ENCODE assay signal across 8 mouse cellular contexts in the genomic region with DNA sequence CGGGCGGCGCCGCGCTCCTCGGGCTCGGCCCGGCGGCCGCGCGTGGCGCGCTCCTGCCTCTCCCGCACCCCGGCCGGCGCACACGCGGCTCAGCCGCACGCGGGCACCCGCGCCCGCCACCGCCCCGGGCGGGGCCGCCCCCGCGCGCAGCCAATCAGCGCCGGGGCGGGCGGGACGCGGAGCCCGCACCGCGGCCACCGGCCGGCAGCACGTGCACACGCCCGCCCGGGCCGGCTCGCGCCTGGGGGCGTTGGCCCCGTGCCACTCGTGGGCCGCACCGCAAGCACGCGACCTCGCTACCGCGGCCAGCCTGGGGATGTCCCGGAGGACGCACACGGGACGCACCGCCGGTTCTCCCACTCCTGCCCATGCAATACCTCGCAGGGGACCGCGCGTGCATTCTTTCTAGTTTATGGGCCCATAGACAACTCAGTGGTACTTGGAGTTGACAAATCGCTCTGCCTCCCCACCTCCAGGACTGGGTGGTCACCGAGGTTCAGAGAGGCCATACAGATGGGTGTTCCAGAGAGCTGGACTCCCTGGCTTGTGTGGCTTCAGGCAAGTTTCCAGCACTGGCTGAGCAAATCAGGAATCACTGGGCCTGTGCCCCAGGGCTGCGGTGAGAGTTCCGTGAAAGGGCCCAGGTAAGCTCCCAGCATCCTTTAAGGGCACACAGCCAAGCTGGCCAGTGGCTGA. TPM values are rescaled to one million over a fixed set of nuclear protein-coding genes. Genes with fewer than 3 reads are reported as not detected.
DNase-seq lines count a peak whose midpoint lies in the region; ATAC-seq and TF ChIP-seq lines count a peak whose summit lies in the region.

Epha8 (minus strand) TSS at position 66 of the 696 bp plus-strand sequence.

- H3K36me3 ChIP-seq in kidney, embryonic 14.5 days (ENCODE audit: control insufficient read depth, insufficient read depth, low read length), result no peaks in the 10 kb centered on the region
- no peaks in the 10 kb centered on the region for H3K36me3 ChIP-seq in embryonic facial prominence, embryonic 14.5 days (ENCODE audit: control insufficient read depth, insufficient read depth, low read length)
- H3K36me3 ChIP-seq in limb, embryonic 13.5 days, result no peaks in the 10 kb centered on the region
- no peaks in the 10 kb centered on the region for H3K36me3 ChIP-seq in stomach, embryonic 15.5 days

- no peak for TF ChIP-seq CTCF in brain, embryonic 14.5 days (IDR thresholded peaks at IDR 0.05; ENCODE audit: borderline replicate concordance, extremely low read depth, insufficient read depth, insufficient read length)

- TF ChIP-seq POLR2A in brain, embryonic 14.5 days (IDR thresholded peaks at IDR 0.05; ENCODE audit: borderline replicate concordance, extremely low read depth, insufficient read depth, insufficient read length, poor library complexity, severe bottlenecking), result no peak

- ATAC-seq in kidney, embryonic 14.5 days (ENCODE audit: low FRiP score, low TSS enrichment), result no peak
- peak; percentile 22; the same call in 1 of the 2 replicates for ATAC-seq in embryonic facial prominence, embryonic 14.5 days (ENCODE audit: low read depth)
- ATAC-seq in limb, embryonic 13.5 days (ENCODE audit: low FRiP score, low read depth), result no peak
- ATAC-seq in stomach, embryonic 15.5 days (ENCODE audit: insufficient read depth, low FRiP score, low read depth), result no peak

- no peaks in the 10 kb centered on the region for H3K9me3 ChIP-seq in kidney, embryonic 14.5 days (ENCODE audit: control insufficient read depth, low read length)
- H3K9me3 ChIP-seq in embryonic facial prominence, embryonic 14.5 days (ENCODE audit: control insufficient read depth, low read length), result no peaks in the 10 kb centered on the region
- no peaks in the 10 kb centered on the region for H3K9me3 ChIP-seq in limb, embryonic 13.5 days
- no peaks in the 10 kb centered on the region for H3K9me3 ChIP-seq in stomach, embryonic 15.5 days

- peak within 1 kb of the TSS; percentile 37 for H3K4me3 ChIP-seq in kidney, embryonic 14.5 days (ENCODE audit: low read length)
- peak within 1 kb of the TSS; percentile 41 for H3K4me3 ChIP-seq in embryonic facial prominence, embryonic 14.5 days (ENCODE audit: low read depth, low read length)
- H3K4me3 ChIP-seq in limb, embryonic 13.5 days, result peak within 1 kb of the TSS; percentile 52
- H3K4me3 ChIP-seq in stomach, embryonic 15.5 days (replicated peaks), result peak within 1 kb of the TSS; percentile 40

- no peak for DNase-seq in kidney, postnatal 4 days
- DNase-seq in brain, embryonic 14.5 days (ENCODE audit: low read depth), result no peak
- no peak for DNase-seq in embryonic facial prominence, embryonic 14.5 days (ENCODE audit: low spot score)
- no peak for DNase-seq in B cell, adult 2 months
- no peak for DNase-seq in frontal cortex, postnatal 25 days (ENCODE audit: low spot score in 2 of 2)

- no peak within 1 kb of the TSS for H3K27ac ChIP-seq in kidney, embryonic 14.5 days (ENCODE audit: low read depth, low read length)
- no peak within 1 kb of the TSS for H3K27ac ChIP-seq in embryonic facial prominence, embryonic 14.5 days (replicated peaks; ENCODE audit: low read depth, low read length)
- no peak within 1 kb of the TSS for H3K27ac ChIP-seq in limb, embryonic 13.5 days
- no peak within 1 kb of the TSS for H3K27ac ChIP-seq in stomach, embryonic 15.5 days

- peaks cover 66% of the 10 kb centered on the region for H3K27me3 ChIP-seq in kidney, embryonic 14.5 days (ENCODE audit: control insufficient read depth, insufficient read depth, low read length)
- H3K27me3 ChIP-seq in embryonic facial prominence, embryonic 14.5 days (replicated peaks; ENCODE audit: control insufficient read depth, insufficient read depth, low read length), result peaks cover 62% of the 10 kb centered on the region
- H3K27me3 ChIP-seq in limb, embryonic 13.5 days, result peaks cover 87% of the 10 kb centered on the region
- peaks cover 63% of the 10 kb centered on the region for H3K27me3 ChIP-seq in stomach, embryonic 15.5 days (replicated peaks)

- peaks cover 23% of the 10 kb centered on the region for H3K4me1 ChIP-seq in kidney, embryonic 14.5 days (ENCODE audit: control insufficient read depth, insufficient read depth, low read length)
- H3K4me1 ChIP-seq in embryonic facial prominence, embryonic 14.5 days (ENCODE audit: control insufficient read depth, insufficient read depth, low read length), result no peaks in the 10 kb centered on the region
- peaks cover 22% of the 10 kb centered on the region for H3K4me1 ChIP-seq in limb, embryonic 13.5 days
- peaks cover 22% of the 10 kb centered on the region for H3K4me1 ChIP-seq in stomach, embryonic 15.5 days

- H3K4me2 ChIP-seq in kidney, embryonic 14.5 days (replicated peaks; ENCODE audit: low read depth, low read length), result peak within 1 kb of the TSS; percentile 82
- H3K4me2 ChIP-seq in embryonic facial prominence, embryonic 14.5 days (ENCODE audit: low read depth, low read length), result peak within 1 kb of the TSS; percentile 91
- H3K4me2 ChIP-seq in limb, embryonic 13.5 days (replicated peaks), result peak within 1 kb of the TSS; percentile 96
- peak within 1 kb of the TSS; percentile 94 for H3K4me2 ChIP-seq in stomach, embryonic 15.5 days

- WGBS in kidney, embryonic 14.5 days, result 2% methylated on average over 53 of the region's 75 CpGs
- WGBS in embryonic facial prominence, embryonic 14.5 days, result 5% methylated on average over 20 of the region's 75 CpGs
- WGBS in limb, embryonic 13.5 days, result 3% methylated on average over 23 of the region's 75 CpGs
- 1% methylated on average over 63 of the region's 75 CpGs for WGBS in stomach, embryonic 15.5 days

- H3K9ac ChIP-seq in kidney, embryonic 14.5 days (ENCODE audit: low read depth, low read length), result peak within 1 kb of the TSS; percentile 37; the same call in 1 of the 2 replicates
- H3K9ac ChIP-seq in embryonic facial prominence, embryonic 14.5 days (ENCODE audit: low read depth, low read length), result peak within 1 kb of the TSS; percentile 49
- peak within 1 kb of the TSS; percentile 59 for H3K9ac ChIP-seq in limb, embryonic 13.5 days
- H3K9ac ChIP-seq in stomach, embryonic 15.5 days, result no peak within 1 kb of the TSS

RNA-seq across cellular contexts. Expression of gene Epha8, which starts in this region (rescaled TPM):
- 0.19 and 0.27 TPM in 2 replicates for polyA plus RNA-seq in kidney, embryonic 14.5 days (2014; fragmentation: Nextera tagmentation; extraction: Ambion mirVana)
- polyA plus RNA-seq in brain, embryonic 14.5 days (2012; rRNA removed), result 28.5 and 33.9 TPM in 2 replicates
- 1.4 and 1.7 TPM in 2 replicates for polyA plus RNA-seq in embryonic facial prominence, embryonic 14.5 days (2014; fragmentation: Nextera tagmentation; extraction: Ambion mirVana)
- polyA plus RNA-seq in limb, embryonic 13.5 days (2015; fragmentation: Nextera tagmentation; extraction: Ambion mirVana), result 0.47 and 0.71 TPM in 2 replicates
- 0.95 and 1.0 TPM in 2 replicates for polyA plus RNA-seq in stomach, embryonic 15.5 days (2015; fragmentation: Nextera tagmentation; extraction: Ambion mirVana)

Comparison
In these comparisons a context has a peak if more than half of its experiments do, and no peak if none do; other contexts are left out.
1. RNA of gene Epha8 (polyA plus RNA-seq): 28.5 to 33.9 TPM in brain, embryonic 14.5 days; 1.4 to 1.7 TPM in embryonic facial prominence, embryonic 14.5 days, 0.95 to 1.0 TPM in stomach, embryonic 15.5 days, 0.47 to 0.71 TPM in limb, embryonic 13.5 days and 0.19 to 0.27 TPM in kidney, embryonic 14.5 days; every median in the first group is over 10 times any median in the second.
2. Peak in every context shown above with its lines, with median percentiles within 50 percentile points of each other: H3K4me2 ChIP-seq and H3K4me3 ChIP-seq.